Mouse (Mus musculus) cerebellum, adult 8-10 months (tissue): ENCODE measurements around the gene Tmc1.

Source experiments
- DNase-seq: peaks from one replicate; pipeline ENCODE4 v3.0.0; 2022

Tmc1 gene

DNA sequence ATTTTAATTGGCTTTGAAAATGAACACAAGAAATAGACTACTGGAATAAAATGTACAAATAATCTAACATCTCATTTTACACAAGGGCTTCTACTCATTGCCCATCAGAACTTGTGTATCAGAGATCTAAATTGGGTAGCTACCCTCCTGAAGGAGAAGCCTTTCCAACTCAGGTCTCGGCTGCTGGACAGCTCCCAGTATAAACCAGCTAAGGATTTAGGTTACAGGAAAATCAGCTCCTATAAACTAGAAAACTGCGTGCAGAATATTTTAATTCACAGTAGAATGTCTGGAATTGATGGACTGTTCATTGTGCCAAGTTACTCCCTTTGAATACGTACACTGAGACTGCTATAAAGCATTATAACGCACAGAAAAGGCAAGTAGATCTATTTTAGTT is 158.0 kb downstream of the Tmc1 start:
- DNase-seq = no peak

- DNase-seq = no peak
Measured at GRCm38 (mm10) chr19:20794999-20795398, 159.0 kb downstream of the Tmc1 start.

- DNase-seq = no peak
Measured at GRCm38 (mm10) chr19:20792811-20793210, 161.2 kb downstream of the Tmc1 start.

- DNase-seq = no peak
Measured at GRCm38 (mm10) chr19:20787289-20787688, 166.7 kb downstream of the Tmc1 start.

GRCm38 (mm10) chr19:20775681-20776080 is 178.3 kb downstream of the Tmc1 start:
- DNase-seq = no peak

- DNase-seq = no peak
Measured at GRCm38 (mm10) chr19:20773941-20774340, 180.1 kb downstream of the Tmc1 start.

- no peak for DNase-seq
Measured at GRCm38 (mm10) chr19:20764214-20764613, 189.8 kb downstream of the Tmc1 start.

- DNase-seq = no peak
Measured at GRCm38 (mm10) chr19:20761675-20762426, 192.2 kb downstream of the Tmc1 start.

- DNase-seq = no peak
Measured at GRCm38 (mm10) chr19:20761119-20761518, 192.9 kb downstream of the Tmc1 start.

DNA sequence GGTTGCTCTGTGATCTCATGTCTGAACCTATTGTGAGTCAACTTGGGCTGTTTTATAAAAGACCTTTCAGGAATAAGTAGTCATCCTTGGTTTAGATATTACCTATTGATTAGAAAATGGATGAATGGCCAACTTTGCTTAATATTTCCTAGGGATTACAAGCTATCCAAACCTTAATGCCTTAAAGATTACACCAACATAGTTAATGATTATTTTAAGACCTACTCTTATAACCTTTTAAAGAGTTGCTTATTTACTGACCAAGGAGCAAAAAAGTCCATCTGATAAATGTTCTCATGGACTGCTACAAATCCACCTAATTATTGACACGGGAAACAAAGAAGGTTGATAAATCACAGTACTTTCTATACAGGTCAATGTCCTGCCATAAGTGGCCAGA is 209.4 kb downstream of the Tmc1 start:
- DNase-seq = no peak
